Mouse (Mus musculus): ENCODE results near the gene Map1lc3a.

DNA sequence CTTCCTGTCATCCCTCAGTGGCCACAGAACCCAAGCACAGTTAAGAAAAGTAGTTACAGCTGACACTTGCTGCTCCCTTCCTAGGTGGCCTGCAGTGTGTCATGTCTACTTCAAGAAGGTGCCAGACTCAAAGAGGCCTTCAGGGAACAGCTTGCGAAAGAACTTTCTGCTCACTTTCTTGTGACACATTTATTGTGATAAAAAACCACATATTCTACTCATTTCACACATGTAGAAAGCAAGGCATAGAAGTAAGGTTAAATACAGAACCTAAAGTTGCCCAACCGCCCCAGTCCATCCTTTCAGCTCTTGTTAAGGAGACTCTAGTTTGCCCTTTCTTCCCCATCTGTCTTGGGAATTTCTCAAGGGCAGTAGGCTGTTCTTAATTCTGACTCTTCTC, 42.5 kb downstream of the Map1lc3a start:
- TF ChIP-seq CTCF (IDR thresholded peaks at IDR 0.05; ENCODE audit: borderline replicate concordance, insufficient read depth, low read length): no peak
- TF ChIP-seq POLR2A (IDR thresholded peaks at IDR 0.05; ENCODE audit: low read depth, low read length): no peak

Measured in embryonic fibroblast, embryonic 13.5 days (primary cell).